Mouse (Mus musculus) midbrain, embryonic 14.5 days (tissue): ENCODE results near the gene Map4k4. TPM values are rescaled to one million over a fixed set of nuclear protein-coding genes. Genes with fewer than 3 reads are reported as not detected.

Source experiments
- ATAC-seq: fragments of 200-750 bp; cut with Nextera tagmentation; 2 replicates; pipeline ENCODE4 v1.8.0; 2017; ENCODE audit warnings: moderate number of reproducible peaks, moderate library complexity; ENCODE audit not compliant: low FRiP score, low TSS enrichment
- DNase-seq: peaks from one replicate; pipeline ENCODE4 v3.0.0-alpha.2; 2015
- H3K27ac ChIP-seq: fragments of 300-500 bp; sonication (generic); replicated peaks from 2 replicates; pipeline ENCODE4 v1.5.1; 2014; ENCODE audit warnings: mild to moderate bottlenecking, low read depth, low read length, moderate library complexity
- H3K27me3 ChIP-seq: fragments of 300-500 bp; sonication (generic); 2 replicates; pipeline ENCODE4 v1.6.1; 2014; ENCODE audit warnings: low read length, control low read depth, mixed read lengths; ENCODE audit not compliant: control insufficient read depth, insufficient read depth
- H3K36me3 ChIP-seq: fragments of 300-500 bp; sonication (generic); 2 replicates; pipeline ENCODE4 v1.6.1; 2014; ENCODE audit warnings: low read length, control low read depth; ENCODE audit not compliant: control insufficient read depth, insufficient read depth
- H3K4me1 ChIP-seq: fragments of 300-500 bp; sonication (generic); 2 replicates; pipeline ENCODE4 v1.6.1; 2014; ENCODE audit warnings: mild to moderate bottlenecking, antibody characterized with exemption, low read length, control low read depth; ENCODE audit not compliant: control insufficient read depth, insufficient read depth
- H3K4me2 ChIP-seq: fragments of 300-500 bp; sonication (generic); 2 replicates; pipeline ENCODE4 v1.6.1; 2014; ENCODE audit warnings: mild to moderate bottlenecking, low read length, moderate library complexity
- H3K4me3 ChIP-seq: fragments of 300-500 bp; sonication (generic); replicated peaks from 2 replicates; pipeline ENCODE4 v1.5.1; 2014; ENCODE audit warnings: low read depth, low read length
- H3K9ac ChIP-seq: fragments of 300-500 bp; sonication (generic); replicated peaks from 2 replicates; pipeline ENCODE4 v1.6.1; 2014; ENCODE audit warnings: mild to moderate bottlenecking, low read length, moderate library complexity
- H3K9me3 ChIP-seq: fragments of 300-500 bp; sonication (generic); 2 replicates; pipeline ENCODE4 v1.6.1; 2016; ENCODE audit warnings: low read length, control low read depth, mixed read lengths; ENCODE audit not compliant: control insufficient read depth
- WGBS: fragments of 180-500 bp; shearing (Covaris S2); extraction: QIAGEN DNeasy Blood & Tissue Kit; methylation state at CpG from one replicate; pipeline ENCODE4 v1.1.7; 2014; 5-methylcytosine and 5-hydroxymethylcytosine counted together
- polyA plus RNA-seq: library from polyadenylated mRNA; unstranded; fragments of >200 nt; fragmentation: Nextera tagmentation; extraction: Ambion mirVana; gene quantifications from 2 replicates; pipeline ENCODE4 v1.2.1, GENCODE M21; 2014

The Map4k4 gene
- polyA plus RNA-seq, 1 experiment from 2014 or later, result 56.7 TPM

DNA sequence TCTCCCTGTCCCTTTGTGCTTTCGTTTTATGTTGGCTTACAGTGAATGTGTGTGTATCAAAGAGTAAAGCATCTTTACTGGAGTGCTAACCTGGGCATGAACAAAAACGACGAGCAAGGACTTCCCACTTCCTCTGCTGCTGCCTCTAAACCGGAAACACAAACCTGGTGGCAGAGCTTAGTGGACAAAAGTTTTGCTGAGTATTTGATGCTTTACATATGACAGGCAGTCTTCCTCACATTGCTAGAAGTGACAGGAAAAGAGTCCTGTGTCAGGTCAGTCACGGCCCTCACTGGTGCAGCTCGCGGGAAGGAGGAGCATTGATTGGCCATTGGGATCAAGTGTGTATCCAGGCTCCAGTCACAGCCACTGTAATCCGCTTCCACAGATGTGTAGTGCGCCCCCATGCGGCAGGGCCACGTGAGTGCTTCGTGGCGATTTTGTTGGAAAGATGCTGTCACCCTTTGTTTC is 35.7 kb downstream of the Map4k4 start:
- peak; percentile 57; the same call in 1 of the 2 replicates for ATAC-seq
- Histone ChIP-seq H3K9ac (no peak overlapping the region), H3K4me2 (peak overlapping the region; percentile 48), H3K27ac (peak overlapping the region; percentile 26), H3K9me3 (no peaks in the 10 kb centered on the region), H3K4me3 (peak overlapping the region; percentile 22), H3K4me1 (peaks cover 86% of the 10 kb centered on the region), H3K36me3 (0 out of 2 replicates have a peak, but pooled peaks cover 8% of the 10 kb centered on the region), H3K27me3 (no peaks in the 10 kb centered on the region)
- peak; percentile 71 for DNase-seq
- WGBS, result under 1% methylated on average over 13 of the region's 13 CpGs

DNA sequence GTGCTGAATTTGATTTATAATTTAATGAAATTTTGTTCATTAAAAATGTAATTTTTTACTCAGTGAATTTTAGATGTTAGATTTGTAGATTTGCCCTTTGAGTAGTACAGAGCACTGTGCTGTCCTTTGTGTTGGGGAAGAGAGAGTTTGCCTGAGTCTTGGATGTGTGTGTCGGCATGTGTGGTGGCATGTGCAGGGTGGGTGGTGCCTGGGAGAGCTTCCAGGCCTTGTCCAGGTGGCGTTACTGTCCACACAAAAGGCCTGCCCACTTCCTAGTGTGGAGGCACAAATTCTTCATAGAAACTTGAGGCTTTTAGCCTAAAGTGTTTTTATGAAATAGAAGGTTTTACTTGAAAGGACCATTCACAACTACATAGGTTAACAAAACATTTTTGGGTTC is 36.2 kb downstream of the Map4k4 start:
- H3K9me3 ChIP-seq, result no peaks in the 10 kb centered on the region
- no peak for ATAC-seq

DNA sequence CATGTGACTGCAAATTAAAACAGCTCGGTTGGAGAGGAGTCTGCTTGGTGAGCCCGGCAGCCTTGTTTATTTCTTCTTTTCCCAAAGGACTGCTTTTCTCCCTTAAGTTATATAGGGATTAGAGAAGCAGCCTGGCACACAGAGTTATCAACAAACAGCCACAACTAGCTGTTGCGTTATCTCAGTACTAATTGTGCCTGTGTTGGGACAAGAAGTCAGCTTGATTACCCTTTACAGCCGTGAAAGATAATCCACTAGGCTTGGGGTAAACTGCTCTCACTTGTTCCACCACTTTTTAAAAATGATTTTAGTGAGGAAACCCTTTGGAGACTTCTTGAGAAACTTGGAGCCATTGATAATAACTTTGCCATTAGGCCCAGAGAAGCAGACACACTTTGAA is 36.9 kb downstream of the Map4k4 start:
- no peaks in the 10 kb centered on the region for H3K27me3 ChIP-seq
- 0 out of 2 replicates have a peak, but pooled peaks cover 8% of the 10 kb centered on the region for H3K36me3 ChIP-seq
- no peak overlapping the region for H3K27ac ChIP-seq
- no peak overlapping the region for H3K4me2 ChIP-seq
- ATAC-seq (no peak), DNase-seq (no peak)
- WGBS, result 43% methylated on average over 4 of the region's 4 CpGs
- H3K4me3 ChIP-seq, result no peak overlapping the region
- no peak overlapping the region for H3K9ac ChIP-seq
- no peaks in the 10 kb centered on the region for H3K9me3 ChIP-seq
- H3K4me1 ChIP-seq, result peaks cover 86% of the 10 kb centered on the region

More for the DNA sequence above, 36.2 kb downstream of the Map4k4 start:
- Histone ChIP-seq H3K4me2 (0 out of 2 replicates have a peak overlapping the region, but pooled peaks have one; percentile 48), H3K9ac (no peak overlapping the region), H3K4me1 (peaks cover 86% of the 10 kb centered on the region), H3K27me3 (no peaks in the 10 kb centered on the region), H3K27ac (no peak overlapping the region), H3K36me3 (0 out of 2 replicates have a peak, but pooled peaks cover 8% of the 10 kb centered on the region), H3K4me3 (no peak overlapping the region)
- no peak for DNase-seq
- 65% methylated on average over 2 of the region's 2 CpGs for WGBS

DNA sequence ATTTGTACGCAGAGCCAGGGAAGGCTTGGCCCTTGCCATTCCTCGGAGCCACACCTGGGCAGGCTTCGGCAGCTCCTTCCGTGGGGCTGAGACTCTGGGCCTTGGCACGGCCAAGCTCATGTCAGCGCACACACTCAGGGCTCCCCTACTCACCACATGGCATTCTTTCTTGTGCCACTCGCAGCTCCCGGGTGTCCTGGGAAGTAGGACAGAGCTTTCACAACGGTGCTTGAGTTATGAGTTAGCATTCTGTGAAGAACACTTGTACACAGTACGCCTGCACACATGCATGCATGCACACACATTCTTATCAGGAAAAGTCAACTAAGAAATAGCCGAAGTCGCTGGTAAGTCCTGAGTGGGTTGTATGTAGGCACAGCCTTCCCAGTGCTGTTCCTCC is 38.7 kb downstream of the Map4k4 start:
- no peak overlapping the region for H3K4me3 ChIP-seq
- peaks cover 87% of the 10 kb centered on the region for H3K4me1 ChIP-seq
- no peaks in the 10 kb centered on the region for H3K27me3 ChIP-seq
- 87% methylated on average over 12 of the region's 12 CpGs for WGBS
- no peak for DNase-seq
- no peak overlapping the region for H3K4me2 ChIP-seq
- H3K36me3 ChIP-seq, result 0 out of 2 replicates have a peak, but pooled peaks cover 4% of the 10 kb centered on the region
- H3K9me3 ChIP-seq, result no peaks in the 10 kb centered on the region
- 0 out of 2 replicates have a peak overlapping the region, but pooled peaks have one; percentile 32 for H3K27ac ChIP-seq
- no peak for ATAC-seq
- no peak overlapping the region for H3K9ac ChIP-seq

DNA sequence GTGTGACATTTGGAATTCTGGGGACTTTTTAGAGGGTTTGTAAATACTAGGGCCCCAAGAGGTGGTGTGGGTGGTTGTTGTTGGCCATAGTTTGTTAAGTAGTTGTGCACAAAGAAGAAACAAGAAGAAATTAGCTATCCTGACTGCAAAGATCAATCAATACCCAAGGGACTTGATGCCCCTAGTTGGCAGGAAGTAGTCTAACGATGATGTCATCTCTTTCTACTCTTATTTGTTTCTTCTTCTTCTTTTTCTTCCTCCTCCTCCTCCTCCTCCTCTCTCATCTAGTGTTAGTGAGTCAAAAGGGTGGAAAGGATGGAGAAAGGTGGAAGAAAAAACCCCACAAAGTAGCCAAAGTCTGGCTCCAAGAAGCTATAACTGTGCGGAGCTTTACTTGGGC is 39.6 kb downstream of the Map4k4 start:
- no peak overlapping the region for H3K9ac ChIP-seq
- WGBS, result 86% methylated on average over 2 of the region's 2 CpGs
- no peak for ATAC-seq
- DNase-seq, result no peak
- H3K4me3 ChIP-seq, result no peak overlapping the region
- H3K4me2 ChIP-seq, result no peak overlapping the region
- H3K9me3 ChIP-seq, result no peaks in the 10 kb centered on the region
- H3K4me1 ChIP-seq, result peaks cover 84% of the 10 kb centered on the region
- H3K27ac ChIP-seq, result no peak overlapping the region
- H3K27me3 ChIP-seq, result no peaks in the 10 kb centered on the region
- H3K36me3 ChIP-seq, result 0 out of 2 replicates have a peak, but pooled peaks cover 4% of the 10 kb centered on the region

DNA sequence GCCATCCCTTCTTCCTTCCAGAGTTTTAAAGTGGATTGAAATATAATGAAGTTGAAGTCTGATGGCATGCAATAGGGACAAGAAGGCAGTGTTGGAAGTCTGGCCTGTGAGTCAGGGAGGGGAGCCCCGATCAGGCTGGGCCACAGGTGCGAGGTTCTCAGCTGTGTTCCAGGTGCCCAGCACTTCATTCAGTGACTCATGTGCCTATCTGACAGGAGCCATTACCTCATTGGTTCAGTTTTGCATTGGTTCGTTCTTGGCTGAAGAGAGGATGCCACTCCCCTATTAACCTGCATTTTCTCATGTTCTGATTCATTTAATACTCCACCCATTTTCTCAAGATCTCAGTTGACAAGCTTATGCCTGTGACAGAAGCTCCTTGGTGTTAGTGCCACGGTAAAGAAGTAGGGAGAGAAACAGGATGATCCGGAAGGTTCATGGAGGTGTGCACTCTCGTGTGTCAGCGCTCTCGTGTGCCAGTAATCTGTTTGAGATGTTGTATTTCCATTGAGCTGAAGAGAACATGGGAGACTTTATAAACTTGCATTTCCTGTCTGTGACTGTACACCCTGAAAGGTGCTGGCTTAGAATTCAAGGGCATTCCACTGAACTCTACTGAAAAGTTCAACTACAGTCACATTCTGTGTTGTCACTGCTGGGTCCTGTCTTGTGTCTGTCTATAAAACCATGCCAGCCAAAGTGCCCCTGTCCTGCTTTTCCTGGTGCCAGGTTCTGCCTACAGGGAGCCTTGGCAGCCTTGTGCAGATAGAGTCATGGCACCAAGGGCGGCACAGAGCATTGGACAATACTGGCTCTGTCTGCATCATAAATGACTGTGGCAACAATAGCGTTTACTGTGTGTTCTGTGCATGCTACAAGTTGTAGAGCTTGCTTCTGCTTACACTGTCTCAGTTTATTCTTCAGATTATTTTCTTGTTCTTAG is 40.8 kb downstream of the Map4k4 start:
- Histone ChIP-seq H3K4me1 (peaks cover 89% of the 10 kb centered on the region), H3K4me3 (no peak overlapping the region), H3K36me3 (0 out of 2 replicates have a peak, but pooled peaks cover 4% of the 10 kb centered on the region), H3K27ac (peak overlapping the region; percentile 67), H3K9ac (no peak overlapping the region), H3K9me3 (no peaks in the 10 kb centered on the region), H3K27me3 (no peaks in the 10 kb centered on the region), H3K4me2 (no peak overlapping the region)
- WGBS, result 74% methylated on average over 10 of the region's 10 CpGs
- ATAC-seq (no peak), DNase-seq (no peak)

DNA sequence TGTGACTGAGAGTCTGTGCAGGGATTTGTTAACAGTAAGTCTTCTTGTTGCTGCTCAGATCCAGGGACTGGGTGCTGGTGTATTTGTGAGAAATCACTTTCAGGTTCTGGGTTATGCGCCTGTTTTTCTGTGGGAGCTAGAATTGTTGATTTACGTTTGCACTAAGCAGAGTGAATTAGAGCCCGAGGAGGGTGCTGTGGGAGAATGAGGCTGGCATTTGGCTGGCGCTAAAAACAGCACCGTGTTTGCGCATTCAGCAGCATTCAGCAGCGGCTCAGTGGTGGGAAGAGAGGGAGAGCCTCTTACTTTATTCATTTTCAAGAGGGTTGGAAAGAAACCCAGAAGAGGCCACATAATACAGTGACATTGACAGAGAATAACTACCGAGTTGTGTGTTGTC is 42.2 kb downstream of the Map4k4 start:
- H3K36me3 ChIP-seq, result 0 out of 2 replicates have a peak, but pooled peaks cover 4% of the 10 kb centered on the region
- H3K27me3 ChIP-seq, result no peaks in the 10 kb centered on the region
- H3K9me3 ChIP-seq, result no peaks in the 10 kb centered on the region
- no peak overlapping the region; the same call in 1 of the 2 replicates for H3K9ac ChIP-seq
- H3K4me3 ChIP-seq, result no peak overlapping the region
- peaks cover 91% of the 10 kb centered on the region for H3K4me1 ChIP-seq
- peak overlapping the region; percentile 9 for H3K4me2 ChIP-seq
- ATAC-seq, result no peak
- peak; percentile 62 for DNase-seq
- H3K27ac ChIP-seq, result peak overlapping the region; percentile 67
- WGBS, result 28% methylated on average over 8 of the region's 8 CpGs

DNA sequence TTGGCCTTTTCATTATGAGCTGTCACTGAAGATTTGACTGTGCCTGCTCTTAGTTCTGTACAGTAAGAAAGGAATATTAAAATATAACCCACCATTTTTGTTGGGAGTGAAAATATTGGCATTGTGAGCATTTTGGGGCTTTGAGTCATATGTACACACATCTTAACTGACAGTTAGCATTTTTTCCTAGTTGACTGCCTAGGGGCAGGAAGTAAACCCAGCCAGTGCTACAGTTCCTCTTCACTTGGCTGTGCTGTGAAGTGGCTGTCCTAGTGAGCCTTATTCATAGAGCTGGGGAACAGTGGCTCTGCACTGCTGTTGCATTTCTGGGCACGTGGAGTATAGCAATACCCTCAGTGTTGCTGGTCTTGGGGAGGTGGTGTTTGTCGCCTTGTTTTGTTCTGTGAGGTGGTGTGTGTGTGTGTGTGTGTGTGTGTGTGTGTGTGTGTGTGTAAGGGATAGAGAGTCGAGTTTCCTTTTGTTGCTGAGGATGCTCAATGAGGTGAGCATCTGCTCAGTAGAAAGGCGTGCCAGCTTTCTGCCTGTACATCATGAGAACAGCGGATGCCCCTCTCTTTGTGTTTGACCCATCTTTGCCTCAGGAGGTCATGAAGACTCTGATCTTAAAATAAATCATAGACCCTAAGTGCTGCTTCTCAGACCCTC is 43.7 kb downstream of the Map4k4 start:
- WGBS, result 43% methylated on average over 5 of the region's 5 CpGs
- H3K27me3 ChIP-seq, result no peaks in the 10 kb centered on the region
- no peak for DNase-seq
- H3K27ac ChIP-seq, result peak overlapping the region; percentile 27
- no peaks in the 10 kb centered on the region for H3K9me3 ChIP-seq
- H3K4me2 ChIP-seq, result no peak overlapping the region
- 0 out of 2 replicates have a peak, but pooled peaks cover under 1% of the 10 kb centered on the region for H3K36me3 ChIP-seq
- ATAC-seq, result 0 out of 2 replicates have a peak, but pooled peaks have one; percentile 16
- peaks cover 91% of the 10 kb centered on the region for H3K4me1 ChIP-seq
- H3K9ac ChIP-seq, result no peak overlapping the region
- H3K4me3 ChIP-seq, result no peak overlapping the region
